Mouse (Mus musculus): ENCODE results near the gene Tert. TPM values are rescaled to one million over a fixed set of nuclear protein-coding genes. Genes with fewer than 3 reads are reported as not detected.

Tert gene
- polyA plus RNA-seq, 1 experiment from 2014 or later = 5.3 TPM

- WGBS = 86% methylated on average over 2 of the region's 2 CpGs
- no peak overlapping the region for H3K9ac ChIP-seq (replicated peaks; ENCODE audit: low read depth, low read length)
- no peaks in the 10 kb centered on the region for H3K27me3 ChIP-seq (ENCODE audit: control insufficient read depth, insufficient read depth, low read length)
- no peaks in the 10 kb centered on the region for H3K9me3 ChIP-seq (ENCODE audit: control insufficient read depth, low read depth, low read length)
- no peak overlapping the region for H3K4me2 ChIP-seq (replicated peaks; ENCODE audit: low read depth, low read length)
- no peak overlapping the region for H3K27ac ChIP-seq (ENCODE audit: low read length)
- H3K4me3 ChIP-seq (ENCODE audit: low read depth, low read length) = no peak overlapping the region
- H3K4me1 ChIP-seq (ENCODE audit: control insufficient read depth, insufficient read depth, low read length) = no peaks in the 10 kb centered on the region
- ATAC-seq (ENCODE audit: insufficient number of reproducible peaks, insufficient read depth, low FRiP score, low read depth) = no peak
- H3K36me3 ChIP-seq (ENCODE audit: control insufficient read depth, insufficient read depth, low read length) = no peaks in the 10 kb centered on the region
Measured at GRCm38 (mm10) chr13:73682226-73682625, 55.5 kb downstream of the Tert start.

GRCm38 (mm10) chr13:73683682-73684081 is 57.0 kb downstream of the Tert start:
- H3K4me3 ChIP-seq (ENCODE audit: low read depth, low read length) = no peak overlapping the region
- WGBS = 81% methylated on average over 11 of the region's 11 CpGs
- no peak for ATAC-seq (ENCODE audit: insufficient number of reproducible peaks, insufficient read depth, low FRiP score, low read depth)

DNA sequence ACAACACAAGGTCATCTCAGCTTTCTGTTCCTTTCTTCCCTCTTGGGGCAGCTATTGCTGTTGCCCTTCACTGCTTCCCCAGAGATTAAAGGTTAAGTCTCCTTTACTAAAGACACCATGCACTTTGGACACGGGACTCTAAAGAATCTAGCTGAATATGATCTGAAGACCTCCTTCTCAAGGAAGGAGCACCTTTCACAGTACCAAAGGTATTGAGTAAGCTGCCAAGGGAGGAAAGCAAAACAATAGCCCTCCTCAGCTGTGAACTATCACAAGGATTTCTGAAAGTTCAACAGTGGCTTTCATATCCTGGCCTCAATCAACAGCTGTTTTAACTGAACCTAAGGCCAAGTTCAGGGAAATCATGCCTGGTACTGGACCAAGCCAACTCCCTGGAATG is 57.7 kb downstream of the Tert start:
- Histone ChIP-seq H3K4me1 (ENCODE audit: control insufficient read depth, insufficient read depth, low read length) (no peaks in the 10 kb centered on the region), H3K9ac (replicated peaks; ENCODE audit: low read depth, low read length) (no peak overlapping the region), H3K9me3 (ENCODE audit: control insufficient read depth, low read depth, low read length) (no peaks in the 10 kb centered on the region), H3K36me3 (ENCODE audit: control insufficient read depth, insufficient read depth, low read length) (no peaks in the 10 kb centered on the region), H3K27me3 (ENCODE audit: control insufficient read depth, insufficient read depth, low read length) (no peaks in the 10 kb centered on the region), H3K27ac (ENCODE audit: low read length) (no peak overlapping the region), H3K4me2 (replicated peaks; ENCODE audit: low read depth, low read length) (no peak overlapping the region), H3K4me3 (ENCODE audit: low read depth, low read length) (no peak overlapping the region)
- ATAC-seq (ENCODE audit: insufficient number of reproducible peaks, insufficient read depth, low FRiP score, low read depth) = no peak
- WGBS = 65% methylated on average over 1 of the region's 1 CpGs

More at GRCm38 (mm10) chr13:73683682-73684081, 57.0 kb downstream of the Tert start:
- Histone ChIP-seq H3K27ac (ENCODE audit: low read length) (no peak overlapping the region), H3K4me2 (replicated peaks; ENCODE audit: low read depth, low read length) (no peak overlapping the region), H3K9ac (replicated peaks; ENCODE audit: low read depth, low read length) (no peak overlapping the region), H3K4me1 (ENCODE audit: control insufficient read depth, insufficient read depth, low read length) (no peaks in the 10 kb centered on the region), H3K27me3 (ENCODE audit: control insufficient read depth, insufficient read depth, low read length) (no peaks in the 10 kb centered on the region), H3K9me3 (ENCODE audit: control insufficient read depth, low read depth, low read length) (no peaks in the 10 kb centered on the region), H3K36me3 (ENCODE audit: control insufficient read depth, insufficient read depth, low read length) (no peaks in the 10 kb centered on the region)

- Histone ChIP-seq H3K4me1 (ENCODE audit: control insufficient read depth, insufficient read depth, low read length) (no peaks in the 10 kb centered on the region), H3K9me3 (ENCODE audit: control insufficient read depth, low read depth, low read length) (no peaks in the 10 kb centered on the region), H3K27me3 (ENCODE audit: control insufficient read depth, insufficient read depth, low read length) (no peaks in the 10 kb centered on the region), H3K36me3 (ENCODE audit: control insufficient read depth, insufficient read depth, low read length) (no peaks in the 10 kb centered on the region), H3K4me3 (ENCODE audit: low read depth, low read length) (no peak overlapping the region), H3K4me2 (replicated peaks; ENCODE audit: low read depth, low read length) (no peak overlapping the region), H3K9ac (replicated peaks; ENCODE audit: low read depth, low read length) (no peak overlapping the region), H3K27ac (ENCODE audit: low read length) (no peak overlapping the region)
- ATAC-seq (ENCODE audit: insufficient number of reproducible peaks, insufficient read depth, low FRiP score, low read depth) = no peak
- WGBS = 72% methylated on average over 6 of the region's 6 CpGs
Measured at GRCm38 (mm10) chr13:73685502-73685901, 58.8 kb downstream of the Tert start.

DNA sequence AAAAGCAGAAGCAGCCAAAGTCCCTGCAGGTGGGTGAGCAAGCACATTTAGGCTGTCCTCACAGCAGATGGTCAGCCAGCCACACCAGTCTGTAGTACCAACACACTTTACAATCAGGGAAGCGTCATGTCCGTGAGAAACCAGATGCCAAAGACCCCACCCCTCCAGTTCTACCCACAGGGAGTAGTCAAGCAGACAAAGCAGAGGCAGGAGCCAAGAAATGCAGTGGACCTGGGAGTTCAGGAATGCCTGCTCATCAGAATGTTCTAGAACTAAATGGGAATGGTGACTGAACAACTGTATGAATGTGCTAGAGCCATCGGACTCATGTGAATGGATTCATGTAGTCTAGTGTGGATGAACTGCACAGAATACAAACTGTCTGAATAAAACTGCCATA is 60.9 kb downstream of the Tert start:
- Histone ChIP-seq H3K36me3 (ENCODE audit: control insufficient read depth, insufficient read depth, low read length) (no peaks in the 10 kb centered on the region), H3K4me2 (replicated peaks; ENCODE audit: low read depth, low read length) (no peak overlapping the region), H3K27me3 (ENCODE audit: control insufficient read depth, insufficient read depth, low read length) (no peaks in the 10 kb centered on the region), H3K4me3 (ENCODE audit: low read depth, low read length) (no peak overlapping the region), H3K9ac (replicated peaks; ENCODE audit: low read depth, low read length) (no peak overlapping the region), H3K9me3 (ENCODE audit: control insufficient read depth, low read depth, low read length) (no peaks in the 10 kb centered on the region), H3K27ac (ENCODE audit: low read length) (no peak overlapping the region), H3K4me1 (ENCODE audit: control insufficient read depth, insufficient read depth, low read length) (no peaks in the 10 kb centered on the region)
- ATAC-seq (ENCODE audit: insufficient number of reproducible peaks, insufficient read depth, low FRiP score, low read depth) = no peak
- 74% methylated on average over 3 of the region's 3 CpGs for WGBS

DNA sequence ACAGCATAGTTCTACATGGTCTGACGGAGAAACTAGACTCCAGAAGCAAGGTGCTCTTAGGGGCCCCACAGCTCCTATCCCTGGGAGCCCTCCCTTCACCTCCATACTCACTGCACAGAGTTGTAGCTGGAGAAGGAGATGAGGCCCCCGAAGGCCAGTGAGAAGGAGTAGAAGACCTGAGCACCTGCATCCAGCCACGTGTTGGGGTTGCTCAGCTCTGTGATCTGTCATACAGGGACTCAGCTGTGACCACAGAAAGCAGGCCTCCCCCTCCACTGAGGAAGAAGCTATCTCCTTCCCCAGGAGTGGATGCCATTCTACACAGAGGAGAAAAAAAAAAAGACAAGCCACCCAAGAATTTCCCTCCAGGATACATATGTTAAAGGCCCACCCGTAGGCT is 62.2 kb downstream of the Tert start:
- ATAC-seq (ENCODE audit: insufficient number of reproducible peaks, insufficient read depth, low FRiP score, low read depth) = no peak
- Histone ChIP-seq H3K27me3 (ENCODE audit: control insufficient read depth, insufficient read depth, low read length) (no peaks in the 10 kb centered on the region), H3K9me3 (ENCODE audit: control insufficient read depth, low read depth, low read length) (no peaks in the 10 kb centered on the region), H3K27ac (ENCODE audit: low read length) (no peak overlapping the region), H3K4me3 (ENCODE audit: low read depth, low read length) (no peak overlapping the region), H3K36me3 (ENCODE audit: control insufficient read depth, insufficient read depth, low read length) (no peaks in the 10 kb centered on the region), H3K4me1 (ENCODE audit: control insufficient read depth, insufficient read depth, low read length) (no peaks in the 10 kb centered on the region), H3K9ac (replicated peaks; ENCODE audit: low read depth, low read length) (no peak overlapping the region), H3K4me2 (replicated peaks; ENCODE audit: low read depth, low read length) (no peak overlapping the region)
- WGBS = 82% methylated on average over 4 of the region's 4 CpGs

DNA sequence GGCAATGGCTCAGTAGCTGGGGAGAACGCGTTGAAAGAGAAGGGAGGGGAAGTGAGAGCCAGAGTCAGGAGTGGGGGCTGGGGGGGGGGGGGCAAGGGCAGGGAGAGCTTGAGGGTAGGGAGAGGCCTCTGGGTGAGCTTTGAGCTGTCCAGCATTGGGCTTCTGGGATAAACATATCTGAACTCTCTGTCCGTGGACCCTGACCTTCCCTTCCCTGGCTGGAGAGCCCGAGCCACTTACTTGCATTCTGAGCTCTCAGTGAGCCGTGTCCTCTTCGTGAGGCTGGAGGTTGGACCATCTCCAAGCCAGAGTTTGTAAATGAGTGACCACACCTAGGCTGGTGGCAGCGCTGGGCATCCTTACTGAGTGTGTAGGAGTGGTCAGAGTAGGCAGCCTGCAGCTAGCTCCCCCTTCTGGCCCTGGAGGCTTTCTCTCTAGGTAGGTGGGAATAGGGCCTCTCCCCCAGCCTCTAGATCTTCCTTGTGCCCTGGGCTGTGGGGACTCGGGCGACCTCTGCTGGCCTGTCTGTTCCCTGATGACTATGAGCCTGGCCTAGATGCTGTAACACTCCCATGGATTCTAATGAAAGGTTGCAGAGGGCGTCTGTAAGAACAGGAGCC is 65.6 kb downstream of the Tert start:
- peak; percentile 81 for ATAC-seq (ENCODE audit: insufficient number of reproducible peaks, insufficient read depth, low FRiP score, low read depth)
- H3K4me3 ChIP-seq (ENCODE audit: low read depth, low read length) = no peak overlapping the region
- H3K27ac ChIP-seq (ENCODE audit: low read length) = no peak overlapping the region

DNA sequence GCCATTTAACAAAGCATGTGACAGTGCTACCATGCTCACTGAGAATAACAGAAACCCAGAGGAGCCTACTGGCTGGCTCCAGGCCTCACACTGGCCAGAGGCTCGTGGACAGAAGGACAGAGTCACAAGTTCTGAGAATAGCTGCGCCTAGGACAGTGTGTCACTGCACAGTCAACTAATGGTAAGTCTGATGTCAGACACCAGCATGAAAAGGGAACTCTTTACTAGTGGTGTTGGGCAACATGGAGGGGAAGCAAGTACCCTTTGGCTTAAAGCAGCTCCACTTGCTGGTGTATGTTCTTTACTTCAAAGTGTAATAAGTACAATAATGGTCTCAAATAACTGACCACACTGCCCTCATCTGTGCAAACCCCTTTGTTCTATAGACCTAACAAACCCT is 66.6 kb downstream of the Tert start:
- H3K4me1 ChIP-seq (ENCODE audit: control insufficient read depth, insufficient read depth, low read length) = no peaks in the 10 kb centered on the region
- no peaks in the 10 kb centered on the region for H3K27me3 ChIP-seq (ENCODE audit: control insufficient read depth, insufficient read depth, low read length)

More for the DNA sequence above, 65.6 kb downstream of the Tert start:
- Histone ChIP-seq H3K27me3 (ENCODE audit: control insufficient read depth, insufficient read depth, low read length) (no peaks in the 10 kb centered on the region), H3K36me3 (ENCODE audit: control insufficient read depth, insufficient read depth, low read length) (no peaks in the 10 kb centered on the region), H3K9me3 (ENCODE audit: control insufficient read depth, low read depth, low read length) (no peaks in the 10 kb centered on the region), H3K4me1 (ENCODE audit: control insufficient read depth, insufficient read depth, low read length) (no peaks in the 10 kb centered on the region), H3K4me2 (replicated peaks; ENCODE audit: low read depth, low read length) (no peak overlapping the region), H3K9ac (replicated peaks; ENCODE audit: low read depth, low read length) (no peak overlapping the region)
- WGBS = 27% methylated on average over 9 of the region's 10 CpGs

GRCm38 (mm10) chr13:73694972-73695371 is 68.3 kb downstream of the Tert start:
- H3K27ac ChIP-seq (ENCODE audit: low read length) = no peak overlapping the region
- H3K4me3 ChIP-seq (ENCODE audit: low read depth, low read length) = no peak overlapping the region
- no peak for ATAC-seq (ENCODE audit: insufficient number of reproducible peaks, insufficient read depth, low FRiP score, low read depth)
- WGBS = 90% methylated on average over 1 of the region's 1 CpGs
- no peaks in the 10 kb centered on the region for H3K4me1 ChIP-seq (ENCODE audit: control insufficient read depth, insufficient read depth, low read length)
- H3K9me3 ChIP-seq (ENCODE audit: control insufficient read depth, low read depth, low read length) = no peaks in the 10 kb centered on the region
- no peaks in the 10 kb centered on the region for H3K36me3 ChIP-seq (ENCODE audit: control insufficient read depth, insufficient read depth, low read length)
- H3K9ac ChIP-seq (replicated peaks; ENCODE audit: low read depth, low read length) = no peak overlapping the region
- H3K27me3 ChIP-seq (ENCODE audit: control insufficient read depth, insufficient read depth, low read length) = no peaks in the 10 kb centered on the region
- H3K4me2 ChIP-seq (replicated peaks; ENCODE audit: low read depth, low read length) = no peak overlapping the region

More for the DNA sequence above, 66.6 kb downstream of the Tert start:
- no peaks in the 10 kb centered on the region for H3K36me3 ChIP-seq (ENCODE audit: control insufficient read depth, insufficient read depth, low read length)
- no peak overlapping the region for H3K4me3 ChIP-seq (ENCODE audit: low read depth, low read length)
- ATAC-seq (ENCODE audit: insufficient number of reproducible peaks, insufficient read depth, low FRiP score, low read depth) = no peak
- WGBS = 54% methylated on average over 2 of the region's 2 CpGs
- no peak overlapping the region for H3K27ac ChIP-seq (ENCODE audit: low read length)
- H3K9me3 ChIP-seq (ENCODE audit: control insufficient read depth, low read depth, low read length) = no peaks in the 10 kb centered on the region
- no peak overlapping the region for H3K4me2 ChIP-seq (replicated peaks; ENCODE audit: low read depth, low read length)
- H3K9ac ChIP-seq (replicated peaks; ENCODE audit: low read depth, low read length) = no peak overlapping the region
